Mouse (Mus musculus): ENCODE measurements at regions not wholly inside any gene's neighbourhood (a gene's known extent, or its start where the extent isn't known, plus 50 kb on each side); places are given as distances from the start of the nearest gene placed in this dataset.

DNA sequence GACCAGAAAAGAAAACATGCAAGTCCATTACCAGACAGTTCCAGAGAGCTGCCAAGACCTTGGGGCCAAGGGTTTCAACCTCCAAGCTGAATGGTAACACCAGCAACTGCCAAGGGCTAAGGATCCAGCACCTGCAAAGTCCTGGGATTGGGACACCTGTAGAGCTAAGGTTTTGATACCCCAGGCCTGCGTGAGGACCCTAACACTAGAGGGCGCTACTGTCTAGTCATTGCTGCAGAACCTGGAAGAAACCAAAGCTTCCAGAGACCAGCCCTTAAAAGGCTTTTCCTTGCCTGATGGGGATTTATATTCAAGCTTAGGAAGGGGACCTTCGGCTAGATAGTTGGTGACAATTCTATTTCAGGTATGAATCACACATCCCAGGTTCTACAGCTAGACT, 263.6 kb downstream of the Pmp22 start:
- peak; percentile 7 for DNase-seq (ENCODE audit: low read depth, low spot score)

DNA sequence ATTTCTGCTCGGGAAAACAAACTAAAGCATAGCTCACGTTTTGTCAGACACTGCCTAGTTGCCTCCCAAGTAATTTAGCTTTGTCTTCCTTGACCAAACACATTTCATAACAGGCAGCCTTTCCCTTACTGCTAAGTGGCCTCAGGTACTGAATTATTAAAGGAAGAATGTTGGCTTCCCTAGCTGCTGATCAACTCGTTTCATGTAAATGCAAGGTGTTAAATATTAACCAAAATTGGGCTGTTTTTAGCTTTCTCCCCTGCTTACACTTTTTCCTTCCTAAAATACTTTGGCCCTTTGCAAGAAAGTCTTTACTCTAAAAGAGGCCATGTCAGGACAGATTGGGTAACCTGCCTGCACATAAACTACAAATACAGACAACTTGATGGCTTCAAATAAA, 265.4 kb downstream of the Pmp22 start:
- no peak for DNase-seq (ENCODE audit: low read depth, low spot score)

DNA sequence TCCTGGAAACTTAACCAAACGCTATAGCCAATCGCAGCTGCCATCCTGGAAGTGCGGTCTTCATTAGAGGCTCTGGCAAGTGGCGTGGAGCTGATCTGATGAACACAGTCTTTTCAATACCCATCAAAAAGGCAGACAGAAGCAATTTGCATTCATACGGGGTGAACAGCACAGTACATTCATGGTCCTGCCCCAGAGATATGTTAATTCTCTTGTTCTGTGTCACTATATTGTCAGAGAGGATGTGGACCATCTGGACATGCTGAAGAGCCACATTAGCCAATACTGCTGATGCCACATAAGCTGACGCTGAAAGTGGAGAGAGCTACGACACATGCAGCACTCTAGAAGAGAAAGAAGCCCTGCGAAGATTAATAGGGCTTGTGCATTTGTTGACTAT, 267.6 kb downstream of the Pmp22 start:
- no peak for DNase-seq (ENCODE audit: low read depth, low spot score)

DNA sequence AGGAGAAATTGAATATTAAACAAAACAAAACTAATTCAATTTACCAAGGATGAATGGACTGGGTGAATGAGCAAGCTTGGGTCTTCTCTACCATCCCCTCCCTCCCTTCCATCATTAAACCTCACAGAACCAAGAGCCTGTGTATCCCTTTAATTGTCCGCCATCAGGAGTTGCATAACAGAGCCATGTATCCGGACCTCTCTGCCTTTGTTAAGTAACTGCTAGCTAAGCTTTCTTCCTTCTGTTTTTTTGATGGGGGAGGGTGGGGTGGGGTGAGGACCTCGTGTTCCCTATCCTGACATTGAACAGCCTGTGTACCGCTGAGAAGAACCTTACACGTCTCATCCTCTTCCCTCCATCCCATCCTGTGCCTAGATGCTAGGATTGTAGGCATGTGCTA, 274.0 kb downstream of the Pmp22 start:
- DNase-seq (ENCODE audit: low read depth, low spot score), result no peak

DNA sequence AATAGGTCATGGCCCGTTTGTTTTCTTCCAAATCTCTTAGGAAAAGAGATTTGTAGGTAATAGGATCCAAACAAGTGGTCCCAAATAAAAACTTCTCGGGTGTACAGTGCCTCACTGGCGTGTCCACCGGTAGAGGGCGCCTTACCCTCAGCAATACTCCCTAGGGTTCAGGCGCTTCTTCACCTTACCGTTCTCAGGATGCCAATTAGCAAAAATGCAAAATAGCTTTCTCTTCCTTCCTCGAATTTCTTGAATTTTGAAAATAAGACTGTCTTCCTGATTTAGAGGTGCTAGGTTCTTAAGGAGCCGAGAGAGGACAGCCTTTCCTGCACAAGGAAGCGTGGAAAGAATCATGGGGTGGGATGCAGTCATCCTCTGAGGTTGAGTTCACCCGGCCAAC, 275.9 kb downstream of the Pmp22 start:
- DNase-seq (ENCODE audit: low read depth, low spot score), result peak; percentile 22

DNA sequence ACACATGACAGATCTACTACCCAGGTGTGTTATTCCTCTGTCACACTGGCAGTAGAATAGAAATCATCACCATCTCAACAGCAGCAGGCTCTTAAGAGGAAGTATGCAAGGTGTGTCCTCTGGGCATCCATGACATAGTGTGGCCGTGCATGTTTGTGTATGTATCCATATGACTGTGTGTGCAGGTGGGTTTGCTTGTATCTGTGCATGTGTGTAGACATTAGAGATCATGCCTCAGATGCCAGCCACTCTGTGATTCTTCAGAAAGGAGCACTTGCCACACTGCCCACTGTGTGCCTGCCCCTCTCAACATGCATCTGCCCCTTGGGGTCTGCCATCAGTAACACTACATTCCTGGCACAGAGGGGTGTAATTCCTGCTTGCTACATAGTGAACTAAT, 280.6 kb downstream of the Pmp22 start:
- DNase-seq (ENCODE audit: low read depth, low spot score), result no peak

DNA sequence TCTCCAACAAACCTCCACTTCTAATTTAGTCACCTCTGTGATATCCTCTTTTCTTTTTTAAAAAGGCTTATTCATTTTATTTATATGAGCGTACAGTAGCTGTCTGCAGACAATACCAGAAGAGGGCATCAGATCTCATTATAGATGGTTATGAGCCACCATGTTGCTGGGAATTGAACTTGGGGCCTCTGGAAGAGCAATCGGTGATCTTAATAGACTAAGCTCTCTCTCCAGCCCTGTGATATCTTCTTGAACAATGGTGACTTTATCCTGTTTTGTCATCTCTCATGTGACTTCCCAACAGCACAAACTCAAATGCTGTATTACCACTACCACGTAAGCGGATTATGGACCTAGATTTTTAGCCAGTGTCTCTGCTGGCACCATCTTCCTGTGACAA, 282.1 kb downstream of the Pmp22 start:
- DNase-seq (ENCODE audit: low read depth, low spot score), result no peak

DNA sequence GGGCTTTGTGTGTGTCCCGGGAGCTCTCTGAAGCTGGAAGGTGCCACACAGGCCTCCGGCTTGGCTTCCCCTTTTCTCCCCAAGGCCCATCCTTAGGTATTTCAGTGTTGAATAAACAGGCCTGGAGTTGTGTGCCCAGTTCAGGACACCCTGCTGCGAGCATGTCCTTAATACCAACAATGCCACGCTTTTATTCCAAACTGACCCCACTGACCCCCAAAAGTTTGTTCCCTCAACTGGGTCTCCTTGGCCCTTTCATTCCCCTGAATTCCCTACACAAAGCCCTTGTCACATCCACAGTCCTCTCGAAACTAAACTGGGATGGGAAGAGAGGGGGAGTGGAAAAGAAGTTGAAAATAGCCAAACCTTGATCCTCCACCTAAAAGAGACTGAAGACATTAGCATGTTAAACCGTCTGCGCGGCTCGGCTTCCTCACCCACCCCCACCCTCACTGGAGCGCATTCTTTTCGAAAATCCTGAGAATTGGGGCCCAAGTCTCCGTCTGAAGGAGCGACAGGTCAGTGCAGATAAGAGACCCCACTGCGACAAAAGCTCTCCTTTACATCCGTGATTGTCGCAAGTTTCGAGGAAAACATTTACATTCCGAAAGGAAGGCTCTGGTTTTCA, 283.7 kb downstream of the Pmp22 start:
- no peak for DNase-seq (ENCODE audit: low read depth, low spot score)

DNA sequence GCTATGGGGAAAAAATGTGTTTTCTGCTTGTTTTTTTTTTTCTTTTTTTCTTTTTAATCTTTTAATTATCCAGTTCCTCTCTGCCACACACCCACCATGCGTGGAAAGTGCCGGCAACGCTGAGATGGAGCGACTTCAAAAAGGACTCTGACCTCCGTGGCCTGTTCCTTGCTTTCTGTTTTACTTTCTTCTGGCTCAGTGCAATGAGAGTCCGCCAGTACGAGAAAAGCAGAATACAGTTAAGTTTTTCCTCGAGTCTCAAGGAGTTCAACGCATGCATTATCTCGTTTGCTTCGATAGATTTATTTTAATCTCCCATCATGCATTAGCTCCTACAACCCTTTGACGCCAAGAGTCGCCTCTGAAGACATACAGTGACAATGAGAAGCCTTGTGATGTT, 284.3 kb downstream of the Pmp22 start:
- no peak for DNase-seq (ENCODE audit: low read depth, low spot score)

DNA sequence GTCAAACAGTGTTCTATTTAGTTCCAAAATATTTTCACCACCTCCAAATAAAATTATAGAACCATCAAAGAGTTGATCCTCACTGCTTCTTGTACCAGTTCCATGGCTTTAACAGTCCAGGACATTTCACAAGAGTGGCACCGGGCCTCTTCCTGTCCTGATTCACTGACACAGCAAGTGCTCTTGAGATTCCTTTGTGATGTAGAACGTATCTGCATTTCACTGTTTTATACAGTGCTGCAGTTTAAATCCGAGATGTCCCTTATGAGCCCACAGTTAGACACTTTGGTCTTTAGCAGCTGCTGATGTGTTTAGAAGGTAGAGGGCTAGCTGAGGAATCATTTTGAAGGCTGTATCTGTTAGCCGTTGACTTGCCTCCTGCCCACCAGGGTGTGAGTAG, 284.8 kb downstream of the Pmp22 start:
- DNase-seq (ENCODE audit: low read depth, low spot score), result no peak

DNA sequence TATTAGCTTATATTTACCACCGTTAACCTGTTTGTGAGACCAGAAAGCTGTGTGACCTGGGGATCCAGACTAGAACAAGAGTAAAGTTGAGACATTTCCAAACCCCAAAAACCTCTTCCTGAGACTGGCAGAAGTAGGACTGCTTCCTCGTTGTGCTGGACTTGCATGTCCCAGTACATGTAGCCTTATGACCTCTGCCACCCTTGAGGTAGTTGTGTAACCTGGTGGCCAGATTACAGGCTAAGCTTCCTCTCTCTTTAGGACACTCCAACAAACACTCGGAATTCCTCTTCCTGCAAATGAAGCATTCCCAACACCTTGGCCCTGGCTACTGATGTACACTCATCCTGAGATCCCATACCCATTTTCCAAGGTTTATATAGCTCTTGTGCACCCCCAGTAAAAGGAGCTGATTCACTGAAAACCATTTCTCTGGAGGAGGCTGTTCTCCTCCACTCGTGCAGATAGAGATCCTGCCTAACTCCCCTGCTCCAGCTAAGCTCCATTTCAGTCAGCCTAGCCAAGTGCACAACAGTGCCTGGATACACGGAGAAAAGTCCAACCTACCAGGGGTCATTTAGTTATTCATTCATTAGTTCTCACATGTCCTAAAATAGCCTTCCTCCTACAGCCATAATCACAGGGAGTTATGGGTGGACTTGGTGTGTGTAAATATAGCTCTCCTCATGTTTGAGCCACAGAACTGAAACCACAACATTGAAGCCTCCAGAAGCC, 289.4 kb downstream of the Pmp22 start:
- DNase-seq (ENCODE audit: low read depth, low spot score), result no peak

DNA sequence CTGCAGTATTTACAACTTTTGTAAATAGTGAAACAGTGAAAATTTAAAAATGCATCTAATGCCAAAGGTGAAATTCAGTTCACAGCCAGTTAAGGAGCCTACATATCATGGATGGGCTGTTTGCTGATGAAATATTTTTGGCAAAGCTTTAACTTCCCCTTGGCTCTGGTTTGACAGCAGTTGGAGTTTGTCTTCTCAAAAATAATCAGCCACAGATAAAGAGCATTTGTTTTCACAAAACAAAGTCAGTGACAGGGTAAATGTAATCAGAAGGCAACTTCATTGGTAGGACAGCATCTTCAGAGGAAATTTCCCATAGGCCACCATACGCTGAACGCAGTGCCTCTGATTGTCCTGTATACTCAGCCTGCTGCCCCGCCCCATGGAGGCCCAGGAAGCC, 291.6 kb downstream of the Pmp22 start:
- DNase-seq (ENCODE audit: low read depth, low spot score), result no peak

DNA sequence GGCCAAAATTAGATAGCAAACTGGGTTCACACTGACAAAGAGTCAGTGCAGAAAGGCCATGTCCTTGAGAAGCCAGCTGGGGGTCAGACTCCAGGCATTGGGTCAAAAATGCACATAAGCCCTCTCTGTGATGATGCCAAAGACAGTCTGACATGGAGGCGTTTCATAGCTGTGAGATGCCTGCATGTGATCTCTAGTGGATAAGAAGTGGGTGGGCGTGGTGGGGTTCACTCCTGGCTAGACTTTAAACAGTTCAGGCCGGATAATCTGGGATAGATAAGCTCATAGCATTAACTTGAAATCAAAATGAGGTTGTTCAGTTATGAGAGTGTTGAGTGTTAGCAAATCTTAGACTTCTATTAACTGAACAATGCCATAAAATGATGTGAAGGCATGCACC, 293.3 kb downstream of the Pmp22 start:
- no peak for DNase-seq (ENCODE audit: low read depth, low spot score)

DNA sequence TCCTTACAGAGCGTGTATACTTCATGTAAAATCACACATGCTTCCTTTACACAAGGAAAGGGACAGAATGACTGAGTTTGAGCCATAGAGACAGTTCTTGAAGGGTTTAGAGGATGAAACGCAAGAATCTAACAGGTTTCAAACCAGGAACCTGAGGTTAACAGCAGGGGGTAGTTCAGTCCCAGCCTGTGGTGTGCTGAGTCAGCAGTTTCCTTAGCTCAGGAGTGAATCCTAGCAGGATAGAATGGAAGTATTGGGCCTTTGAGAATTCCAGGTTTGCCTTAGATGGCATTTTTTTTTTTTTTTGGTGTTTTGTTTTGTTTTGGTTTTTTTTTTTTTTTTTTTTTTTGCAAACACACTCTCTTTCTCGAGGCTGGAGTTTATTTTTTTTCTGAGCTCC, 295.5 kb downstream of the Pmp22 start:
- no peak for DNase-seq (ENCODE audit: low read depth, low spot score)

DNA sequence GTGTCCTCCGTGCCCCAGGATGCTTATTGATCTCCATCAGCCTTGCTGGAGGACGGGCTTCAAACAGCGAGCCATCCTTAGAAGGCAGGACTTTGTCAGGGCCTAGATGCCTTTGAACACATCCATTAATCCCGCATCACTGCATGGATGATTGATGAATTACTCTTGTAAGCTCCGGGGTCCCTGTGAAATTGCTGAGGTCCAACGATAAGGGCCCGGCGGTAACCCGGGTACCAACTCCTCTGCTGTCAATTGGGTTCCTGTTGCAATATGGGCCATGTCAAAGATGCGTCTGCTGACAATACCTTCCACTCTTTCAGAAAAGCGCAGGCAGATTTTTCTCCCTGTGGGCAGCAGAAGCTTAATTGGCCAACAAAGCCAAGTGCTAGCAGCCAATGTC, 297.0 kb downstream of the Pmp22 start:
- no peak for DNase-seq (ENCODE audit: low read depth, low spot score)

DNA sequence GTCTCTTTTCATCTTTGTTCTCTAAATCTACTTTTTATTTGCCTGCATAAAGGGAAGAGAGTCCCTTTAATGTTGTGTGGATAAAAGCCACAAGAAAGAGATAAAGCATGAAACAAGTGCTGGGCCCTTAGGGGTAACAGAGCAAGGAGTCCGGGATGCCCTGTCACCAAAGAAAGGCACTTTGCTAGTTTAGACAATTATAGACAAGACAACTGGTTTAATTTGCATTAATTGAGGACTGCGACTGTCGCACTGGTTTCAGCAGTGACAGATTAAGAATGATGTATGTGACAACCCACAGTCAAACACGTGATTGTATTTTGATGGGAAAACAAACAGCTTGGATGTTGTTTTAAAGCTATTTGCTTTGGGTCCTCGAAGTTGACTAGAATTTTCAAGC, 325.0 kb downstream of the Pmp22 start:
- no peak for DNase-seq (ENCODE audit: low read depth, low spot score)

DNA sequence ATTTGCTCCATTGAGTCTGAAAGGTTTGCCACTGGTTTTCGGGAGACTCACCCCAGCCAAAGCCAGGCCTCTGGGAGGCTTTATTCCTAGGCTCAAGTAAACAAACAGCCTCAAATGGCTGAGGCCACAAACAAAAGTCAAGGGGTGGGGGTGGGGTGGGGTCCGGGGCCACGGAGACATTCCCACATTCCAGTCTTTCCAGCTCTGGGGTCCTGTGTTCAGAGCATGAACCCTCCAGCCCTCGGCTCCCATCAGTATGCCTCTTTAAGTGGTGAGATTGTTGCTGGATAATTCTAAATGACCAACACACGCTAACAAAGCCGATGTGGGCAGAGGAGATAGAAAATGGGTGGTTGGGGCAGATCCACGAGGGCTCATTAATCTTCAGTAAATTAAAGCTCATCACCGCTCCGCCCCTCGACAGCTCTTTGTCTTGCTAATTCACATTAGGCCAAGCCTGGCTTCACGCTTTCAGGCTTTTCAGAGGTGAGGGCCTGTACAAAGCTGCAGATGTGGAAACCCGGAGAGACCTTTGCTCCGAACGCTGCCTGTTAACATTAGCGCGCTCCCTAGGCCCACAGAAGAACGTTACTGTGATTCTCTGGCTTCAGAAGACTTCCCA, 326.2 kb downstream of the Pmp22 start:
- DNase-seq (ENCODE audit: low read depth, low spot score), result no peak

DNA sequence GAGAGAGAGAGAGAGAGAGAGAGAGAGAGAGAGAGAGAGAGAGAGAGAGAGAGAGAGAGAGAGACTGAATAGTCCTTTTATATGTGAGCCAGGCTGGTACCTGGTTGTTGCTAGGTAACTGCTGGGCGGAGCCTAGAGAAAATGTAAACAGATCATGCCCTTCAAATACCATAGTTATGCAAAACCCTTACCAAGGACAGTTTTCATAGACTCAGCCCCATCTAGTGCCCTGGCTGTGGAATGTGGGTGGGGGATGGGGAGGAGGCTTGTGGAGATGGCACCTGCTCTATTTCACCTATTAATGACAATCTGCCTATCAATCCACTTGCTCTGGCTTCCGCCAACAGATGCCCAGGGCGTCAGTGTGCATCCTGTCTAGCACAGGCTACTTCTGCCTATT, 327.6 kb downstream of the Pmp22 start:
- no peak for DNase-seq (ENCODE audit: low read depth, low spot score)

DNA sequence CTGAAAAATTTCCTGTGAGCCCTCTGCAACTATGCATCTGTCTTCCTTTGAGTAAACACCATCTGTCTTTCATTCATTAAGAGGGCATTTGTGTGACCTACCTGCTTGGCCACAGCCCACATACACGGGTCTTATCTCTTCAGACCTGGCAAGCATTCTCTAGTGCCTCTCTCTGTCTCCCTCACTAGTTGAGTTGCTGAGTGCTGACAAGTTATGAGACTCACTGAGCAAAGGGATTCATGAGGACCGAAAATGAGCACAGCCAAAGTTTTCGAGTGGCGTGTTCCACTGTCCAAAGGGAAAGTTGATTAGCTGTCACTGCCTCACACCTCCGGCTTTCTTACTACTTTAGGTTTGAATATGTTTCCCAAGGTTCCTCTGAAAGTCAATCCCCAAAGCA, 328.5 kb downstream of the Pmp22 start:
- no peak for DNase-seq (ENCODE audit: low read depth, low spot score)

DNA sequence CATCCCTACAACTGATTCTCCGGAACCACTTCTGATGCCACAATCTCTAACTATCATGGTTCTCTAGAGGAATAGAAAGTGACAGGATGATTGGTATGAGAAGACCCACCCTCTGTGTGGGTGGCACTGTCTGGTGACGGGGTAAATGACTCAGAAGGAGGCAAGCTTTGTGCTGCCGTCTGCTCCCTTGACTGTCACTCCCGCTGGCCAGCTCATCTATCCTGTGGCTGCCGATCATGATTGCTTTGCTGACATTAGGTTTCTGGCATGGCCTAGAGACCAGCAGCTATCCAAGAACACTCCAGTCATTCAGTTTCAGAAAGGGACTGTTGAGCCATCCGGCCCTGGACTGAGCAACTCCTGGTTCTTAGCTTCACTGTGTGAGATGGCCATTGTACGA, 331.4 kb downstream of the Pmp22 start:
- DNase-seq (ENCODE audit: low read depth, low spot score), result no peak

DNA sequence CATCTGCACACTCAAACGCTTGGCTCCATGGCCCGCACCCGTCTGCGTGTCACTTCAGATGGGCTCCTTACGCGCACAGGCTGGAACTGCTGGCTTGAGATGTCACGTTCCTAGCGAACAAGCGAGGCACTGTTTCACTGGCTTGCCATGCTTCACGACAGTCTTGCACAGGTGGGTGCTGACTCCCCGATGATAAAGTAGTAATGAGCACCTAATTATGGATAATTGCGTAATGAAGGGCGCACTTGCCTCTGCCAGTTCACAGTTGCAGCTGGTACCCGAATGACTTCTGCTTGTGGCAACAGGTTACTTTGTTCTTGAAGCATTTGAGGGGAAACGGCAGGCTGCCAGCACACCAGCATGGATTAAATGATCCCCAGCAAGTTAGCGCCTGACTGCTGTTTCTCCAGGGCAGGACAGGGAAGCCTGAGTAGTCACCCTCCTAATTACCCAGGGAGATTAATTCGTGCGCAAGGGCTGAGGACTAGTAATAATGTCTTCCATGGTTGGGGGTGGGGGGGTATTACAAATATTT, 335.1 kb downstream of the Pmp22 start:
- no peak for DNase-seq (ENCODE audit: low read depth, low spot score)

DNA sequence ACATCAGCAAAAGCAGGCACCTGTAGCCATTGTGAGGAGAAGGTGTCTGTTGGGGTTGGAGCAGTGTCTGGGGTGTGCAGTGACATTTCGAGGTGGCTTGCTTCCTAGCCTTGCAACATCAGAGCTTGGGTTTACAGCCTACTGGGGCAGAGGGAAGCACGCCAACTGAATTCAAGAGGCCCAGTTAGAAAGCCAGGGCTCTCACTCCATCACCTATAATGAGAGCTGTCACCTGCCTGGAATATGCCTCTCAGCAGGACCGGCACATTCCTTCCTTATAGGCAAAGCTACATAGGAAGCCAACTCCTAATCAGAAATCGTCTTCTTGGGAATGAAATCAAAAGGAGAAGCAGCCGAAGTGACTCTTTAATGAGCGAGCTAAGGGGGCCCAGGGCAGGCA, 337.2 kb downstream of the Pmp22 start:
- no peak for DNase-seq (ENCODE audit: low read depth, low spot score)

DNA sequence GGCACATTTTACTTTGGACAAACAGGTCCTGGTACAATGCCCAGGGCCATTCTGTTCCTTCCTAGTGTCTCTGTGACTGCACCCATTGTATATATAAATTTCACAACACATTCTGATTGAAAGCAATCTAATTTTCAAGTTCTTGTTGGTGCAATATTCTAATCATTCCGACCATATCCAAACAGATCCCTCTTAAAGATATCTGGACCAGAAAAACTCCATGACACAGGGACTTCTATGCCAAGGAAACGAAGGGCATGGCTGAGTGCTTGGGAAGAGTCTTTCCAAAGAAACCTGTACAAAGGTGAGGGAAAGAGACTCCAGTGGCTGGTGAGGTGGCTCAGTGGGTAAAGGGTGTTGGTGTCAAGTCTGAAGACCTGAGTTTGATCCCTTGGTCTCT, 337.8 kb downstream of the Pmp22 start:
- no peak for DNase-seq (ENCODE audit: low read depth, low spot score)

All from CD4-positive helper T cell, adult 2 months (primary cell).